Mouse (Mus musculus) E14TG2a.4 (cell line): ENCODE measurements at regions not wholly inside any gene's neighbourhood (a gene's known extent, or its start where the extent isn't known, plus 50 kb on each side); places are given as distances from the start of the nearest gene placed in this dataset.
A peak's percentile ranks its signal among the peaks of the same experiment; 100 is the strongest.

Source experiments
- H3K27me3 ChIP-seq: 2 replicates; pipeline ENCODE4 v1.6.1; 2014; ENCODE audit warnings: low read length, control low read depth; ENCODE audit not compliant: insufficient read depth
- H3K36me3 ChIP-seq: 2 replicates; pipeline ENCODE4 v1.6.1; 2014; ENCODE audit warnings: low read length, control low read depth; ENCODE audit not compliant: insufficient read depth
- H3K4me1 ChIP-seq: replicated peaks from 2 replicates; pipeline ENCODE4 v1.6.1; 2014; ENCODE audit warnings: low read depth, low read length, control low read depth
- H3K4me3 ChIP-seq: replicated peaks from 2 replicates; pipeline ENCODE4 v1.5.1; 2014; ENCODE audit warnings: mild to moderate bottlenecking, low read length
- H3K9me3 ChIP-seq: 2 replicates; pipeline ENCODE4 v1.6.1; 2014; ENCODE audit warnings: low read length, control low read depth
- CTCF ChIP-seq: conservative IDR thresholded peaks from 2 replicates; pipeline ENCODE4 v1.5.1; 2014; ENCODE audit warnings: low read length
- NANOG ChIP-seq: IDR thresholded peaks from 2 replicates; pipeline ENCODE4 v1.6.1; 2014; ENCODE audit warnings: borderline replicate concordance, low read length, mixed read lengths
- POU5F1 ChIP-seq: IDR thresholded peaks from 2 replicates; pipeline ENCODE4 v1.6.1; 2014; ENCODE audit warnings: low read length, borderline replicate concordance

- no peaks in the 10 kb centered on the region for H3K4me1 ChIP-seq
- no peaks in the 10 kb centered on the region for H3K27me3 ChIP-seq
- no peak overlapping the region for H3K4me3 ChIP-seq
- no peak for TF ChIP-seq CTCF
- H3K36me3 ChIP-seq: no peaks in the 10 kb centered on the region
- H3K9me3 ChIP-seq: no peaks in the 10 kb centered on the region
Measured at GRCm38 (mm10) chr9:87341438-87341837, 86.1 kb upstream of the Cep162 start.

GRCm38 (mm10) chr9:87326374-87327295 is 71.3 kb upstream of the Cep162 start:
- H3K4me1 ChIP-seq: no peaks in the 10 kb centered on the region
- H3K36me3 ChIP-seq: no peaks in the 10 kb centered on the region
- no peak overlapping the region for H3K4me3 ChIP-seq
- H3K27me3 ChIP-seq: no peaks in the 10 kb centered on the region
- TF ChIP-seq CTCF (peak; percentile 43), POU5F1 (no peak)
- H3K9me3 ChIP-seq: no peaks in the 10 kb centered on the region

DNA sequence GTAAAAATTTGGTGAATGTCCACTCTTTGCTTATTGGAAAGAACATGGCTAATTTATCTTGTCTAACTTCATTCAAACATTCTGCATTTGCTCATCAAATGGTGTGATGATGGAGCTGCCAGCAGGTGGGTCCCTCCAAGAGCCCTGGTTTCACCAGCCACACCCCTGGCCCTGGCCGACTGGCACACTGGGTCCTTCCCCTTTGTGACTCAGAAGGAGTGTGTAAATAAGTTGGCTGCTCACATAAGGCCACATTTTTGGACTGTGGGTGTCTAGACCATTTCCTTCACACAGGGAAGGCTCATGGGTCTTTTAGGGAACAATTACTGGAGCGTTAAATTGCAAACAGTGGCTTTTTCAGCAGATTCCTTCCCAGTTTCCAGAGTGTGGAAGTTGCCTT is 68.4 kb upstream of the Cep162 start:
- TF ChIP-seq NANOG (no peak), POU5F1 (no peak), CTCF (no peak)
- no peaks in the 10 kb centered on the region for H3K9me3 ChIP-seq
- H3K27me3 ChIP-seq: no peaks in the 10 kb centered on the region
- H3K4me3 ChIP-seq: no peak overlapping the region
- no peaks in the 10 kb centered on the region for H3K36me3 ChIP-seq
- no peaks in the 10 kb centered on the region for H3K4me1 ChIP-seq

- Histone ChIP-seq H3K4me1 (no peaks in the 10 kb centered on the region), H3K4me3 (no peak overlapping the region), H3K27me3 (no peaks in the 10 kb centered on the region), H3K36me3 (no peaks in the 10 kb centered on the region), H3K9me3 (no peaks in the 10 kb centered on the region)
- no peak for TF ChIP-seq NANOG
- TF ChIP-seq POU5F1: no peak
- no peak for TF ChIP-seq CTCF
Measured at GRCm38 (mm10) chr9:87320758-87321157, 65.4 kb upstream of the Cep162 start.

GRCm38 (mm10) chr9:87318767-87319166 is 63.4 kb upstream of the Cep162 start:
- H3K9me3 ChIP-seq: no peaks in the 10 kb centered on the region
- H3K27me3 ChIP-seq: 0 out of 2 replicates have a peak, but pooled peaks cover 3% of the 10 kb centered on the region
- H3K4me3 ChIP-seq: no peak overlapping the region
- H3K36me3 ChIP-seq: no peaks in the 10 kb centered on the region
- TF ChIP-seq CTCF: no peak
- no peak for TF ChIP-seq POU5F1
- no peak for TF ChIP-seq NANOG
- no peaks in the 10 kb centered on the region for H3K4me1 ChIP-seq

DNA sequence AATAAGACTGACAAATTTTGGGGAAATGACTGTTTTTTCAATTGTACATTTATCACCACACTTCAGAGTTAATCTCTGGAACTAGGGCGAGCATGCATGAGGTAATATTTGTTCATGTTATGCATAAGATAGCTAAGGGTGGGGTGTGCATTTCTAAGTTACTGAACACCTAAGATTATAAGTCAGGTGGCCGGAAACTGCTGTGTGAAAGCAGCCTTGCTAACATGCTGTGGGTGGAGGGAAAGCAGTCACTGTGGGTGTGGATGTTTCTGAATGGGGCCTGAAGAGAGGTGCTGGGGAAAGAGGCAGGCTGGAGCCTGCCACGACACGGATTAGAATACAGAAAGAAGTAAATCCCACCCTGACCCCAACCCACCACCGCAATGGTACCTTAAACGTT is 54.8 kb upstream of the Cep162 start:
- H3K27me3 ChIP-seq: 0 out of 2 replicates have a peak, but pooled peaks cover 3% of the 10 kb centered on the region
- no peaks in the 10 kb centered on the region for H3K4me1 ChIP-seq
- H3K9me3 ChIP-seq: no peaks in the 10 kb centered on the region
- H3K4me3 ChIP-seq: no peak overlapping the region
- no peak for TF ChIP-seq POU5F1
- H3K36me3 ChIP-seq: no peaks in the 10 kb centered on the region
